ENCODE assay signal across 9 mouse cellular contexts in the genomic region with DNA sequence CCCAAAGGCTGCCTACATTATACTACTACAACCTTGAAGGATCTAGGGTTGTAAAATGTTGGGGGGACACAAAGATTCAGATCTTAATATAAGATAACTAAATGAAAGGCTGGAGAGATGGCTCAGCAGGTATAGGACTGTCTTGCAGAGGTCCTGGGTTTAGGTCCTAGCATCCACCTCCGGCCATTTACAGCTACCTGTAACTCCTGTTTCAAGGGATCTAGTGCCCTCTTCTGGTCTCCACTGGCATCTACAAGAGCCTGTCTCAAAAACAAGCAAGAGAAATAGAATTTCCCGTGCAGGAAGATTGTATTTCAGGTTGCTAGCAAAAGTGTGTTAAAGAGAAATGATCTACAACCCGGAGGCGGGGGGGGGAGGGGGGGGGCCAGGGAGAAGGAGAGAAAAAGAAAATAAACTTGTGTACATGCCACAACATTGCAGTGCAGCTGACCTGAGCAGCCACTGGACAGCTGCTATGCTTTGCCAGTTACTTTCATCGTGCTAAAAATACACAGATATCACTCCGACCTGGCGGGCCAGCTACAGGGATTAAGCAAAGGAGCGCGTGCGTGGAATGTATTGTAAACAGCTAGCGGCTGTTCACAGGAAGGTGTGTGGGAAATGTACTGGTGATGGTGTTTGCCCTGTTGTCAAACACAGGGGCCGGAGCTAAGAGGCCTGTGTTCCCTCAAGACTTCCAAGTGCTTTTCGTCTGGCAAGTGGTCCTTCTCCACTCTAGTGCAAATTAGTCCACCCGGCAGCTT. TPM values are rescaled to one million over a fixed set of nuclear protein-coding genes. Genes with fewer than 3 reads are reported as not detected.
DNase-seq lines count a peak whose midpoint lies in the region; ATAC-seq and TF ChIP-seq lines count a peak whose summit lies in the region.
"Had no signal": no experiment of that assay in that cellular context is flagged by ENCODE, and none has a peak within 500 bp of the region (broad histone marks: within the 10 kb centered on the region; RNA-seq: fewer than 3 reads in every experiment).

No protein-coding gene starts in this region.

- no peak for ATAC-seq in hindbrain, postnatal 0 days
- no peak for ATAC-seq in embryonic facial prominence, embryonic 12.5 days (ENCODE audit: insufficient number of reproducible peaks, insufficient read depth, low FRiP score, low TSS enrichment)
- no peak for ATAC-seq in intestine, embryonic 16.5 days

- 40% methylated on average over 14 of the region's 14 CpGs for whole genome bisulfite sequencing in hindbrain, postnatal 0 days
- WGBS in hindbrain, embryonic 10.5 days: 38% methylated on average over 14 of the region's 14 CpGs
- 24% methylated on average over 14 of the region's 14 CpGs for WGBS in embryonic facial prominence, embryonic 12.5 days
- 18% methylated on average over 14 of the region's 14 CpGs for WGBS in intestine, embryonic 16.5 days
- WGBS in lung, adult 2 months: 21% methylated on average over 14 of the region's 14 CpGs
- WGBS in thymus, adult 2 months: 61% methylated on average over 14 of the region's 14 CpGs

- H3K27ac ChIP-seq in hindbrain, postnatal 0 days: no peak overlapping the region
- H3K27ac ChIP-seq in hindbrain, embryonic 10.5 days: no peak overlapping the region
- peak overlapping the region; percentile 69 for H3K27ac ChIP-seq in embryonic facial prominence, embryonic 12.5 days
- peak overlapping the region; percentile 29 for H3K27ac ChIP-seq in intestine, embryonic 16.5 days (ENCODE audit: low read length)
- no peak overlapping the region for H3K27ac ChIP-seq in thymus, adult 2 months (ENCODE audit: control insufficient read depth, insufficient read depth, low read length)

- peak; percentile 58 for DNase-seq in hindbrain, postnatal 0 days (ENCODE audit: low spot score)
- DNase-seq in hindbrain, embryonic 10.5 days (ENCODE audit: low spot score): no peak
- DNase-seq in MEL-GATA-1-ER (ENCODE audit: extremely low read depth, low read depth): peak; percentile 76
- peak; percentile 46 for DNase-seq in lung, adult 2 months
- DNase-seq in thymus, adult 2 months: peak; percentile 71
- DNase-seq in ovary, postnatal 10 days (ENCODE audit: low spot score): no peak

- no peak overlapping the region for H3K4me2 ChIP-seq in hindbrain, postnatal 0 days (ENCODE audit: low read depth, low read length)
- H3K4me2 ChIP-seq in embryonic facial prominence, embryonic 12.5 days (replicated peaks): peak overlapping the region; percentile 4; the same call in 1 of the 2 replicates
- H3K4me2 ChIP-seq in intestine, embryonic 16.5 days (ENCODE audit: low read depth, low read length): peak overlapping the region; percentile 27; the same call in 1 of the 2 replicates

- TF ChIP-seq POLR2A in lung, adult 2 months (IDR thresholded peaks at IDR 0.05; ENCODE audit: borderline replicate concordance, extremely low read depth, low read depth, low read length): no peak
- no peak for TF ChIP-seq POLR2A in thymus, adult 2 months (IDR thresholded peaks at IDR 0.05; ENCODE audit: control insufficient read depth, extremely low read depth, insufficient read depth, low read length, poor library complexity)

- peak; percentile 65 for TF ChIP-seq CTCF in hindbrain, postnatal 0 days (IDR thresholded peaks at IDR 0.05; ENCODE audit: low read depth)
- peak; percentile 21; the same call in 1 of the 2 replicates for TF ChIP-seq CTCF in lung, adult 2 months (IDR thresholded peaks at IDR 0.05; ENCODE audit: insufficient read depth, low read length)
- no peak for TF ChIP-seq CTCF in thymus, adult 2 months (IDR thresholded peaks at IDR 0.05; ENCODE audit: borderline replicate concordance, control insufficient read depth, extremely low read depth, insufficient read depth, low read length, poor library complexity)

- no peak overlapping the region for H3K9ac ChIP-seq in hindbrain, postnatal 0 days (replicated peaks; ENCODE audit: low read length)
- H3K9ac ChIP-seq in embryonic facial prominence, embryonic 12.5 days: no peak overlapping the region
- peak overlapping the region; percentile 14; the same call in 1 of the 2 replicates for H3K9ac ChIP-seq in intestine, embryonic 16.5 days (ENCODE audit: low read depth, low read length)

- H3K36me3 ChIP-seq in hindbrain, postnatal 0 days (ENCODE audit: insufficient read depth, low read length): no peaks in the 10 kb centered on the region
- no peaks in the 10 kb centered on the region for H3K36me3 ChIP-seq in hindbrain, embryonic 10.5 days
- H3K36me3 ChIP-seq in embryonic facial prominence, embryonic 12.5 days: no peaks in the 10 kb centered on the region
- H3K36me3 ChIP-seq in intestine, embryonic 16.5 days (ENCODE audit: control insufficient read depth, insufficient read depth, low read length): no peaks in the 10 kb centered on the region
- no peaks in the 10 kb centered on the region for H3K36me3 ChIP-seq in thymus, adult 2 months (ENCODE audit: control insufficient read depth, insufficient read depth, low read length)

- H3K4me3 ChIP-seq in hindbrain, postnatal 0 days (ENCODE audit: low read length): no peak overlapping the region
- no peak overlapping the region for H3K4me3 ChIP-seq in hindbrain, embryonic 10.5 days
- H3K4me3 ChIP-seq in embryonic facial prominence, embryonic 12.5 days: no peak overlapping the region
- H3K4me3 ChIP-seq in intestine, embryonic 16.5 days (ENCODE audit: low read length): no peak overlapping the region
- H3K4me3 ChIP-seq in lung, adult 2 months (replicated peaks; ENCODE audit: extremely low read depth, low read depth, low read length): no peak overlapping the region
- no peak overlapping the region for H3K4me3 ChIP-seq in thymus, adult 2 months (ENCODE audit: control insufficient read depth, insufficient read depth, low read length)

- H3K4me1 ChIP-seq in hindbrain, postnatal 0 days (ENCODE audit: insufficient read depth, low read length): no peaks in the 10 kb centered on the region
- peaks cover 12% of the 10 kb centered on the region; the same call in 1 of the 2 replicates for H3K4me1 ChIP-seq in hindbrain, embryonic 10.5 days (replicated peaks)
- peaks cover 13% of the 10 kb centered on the region for H3K4me1 ChIP-seq in embryonic facial prominence, embryonic 12.5 days
- H3K4me1 ChIP-seq in intestine, embryonic 16.5 days (ENCODE audit: control insufficient read depth, insufficient read depth, low read length): peaks cover 8% of the 10 kb centered on the region
- 0 out of 2 replicates have a peak, but pooled peaks cover 2% of the 10 kb centered on the region for H3K4me1 ChIP-seq in lung, adult 2 months (ENCODE audit: control insufficient read depth, insufficient read depth, low read length)
- peaks cover 12% of the 10 kb centered on the region for H3K4me1 ChIP-seq in thymus, adult 2 months (replicated peaks; ENCODE audit: control insufficient read depth, insufficient read depth, low read length)

- no peaks in the 10 kb centered on the region for H3K27me3 ChIP-seq in hindbrain, postnatal 0 days (ENCODE audit: insufficient read depth, low read length)
- H3K27me3 ChIP-seq in hindbrain, embryonic 10.5 days (ENCODE audit: insufficient read depth, poor library complexity, severe bottlenecking): no peaks in the 10 kb centered on the region
- no peaks in the 10 kb centered on the region for H3K27me3 ChIP-seq in embryonic facial prominence, embryonic 12.5 days
- H3K27me3 ChIP-seq in intestine, embryonic 16.5 days (replicated peaks; ENCODE audit: control insufficient read depth, insufficient read depth, low read length): no peaks in the 10 kb centered on the region
- no peaks in the 10 kb centered on the region for H3K27me3 ChIP-seq in thymus, adult 2 months (ENCODE audit: control insufficient read depth, insufficient read depth, low read length)

- no peaks in the 10 kb centered on the region for H3K9me3 ChIP-seq in hindbrain, postnatal 0 days (ENCODE audit: low read length)
- no peaks in the 10 kb centered on the region for H3K9me3 ChIP-seq in hindbrain, embryonic 10.5 days
- no peaks in the 10 kb centered on the region for H3K9me3 ChIP-seq in embryonic facial prominence, embryonic 12.5 days
- H3K9me3 ChIP-seq in intestine, embryonic 16.5 days (ENCODE audit: control insufficient read depth, low read length): no peaks in the 10 kb centered on the region

RNA-seq across cellular contexts. Expression of gene Tmem120b, which starts 8.3 kb away (rescaled TPM):
- total RNA-seq in hindbrain, postnatal 0 days (2014; rRNA removed): 15.3 and 29.3 TPM in 2 replicates
- 17.7 and 19.6 TPM in 2 replicates for polyA plus RNA-seq in hindbrain, postnatal 0 days (2015; fragmentation: Nextera tagmentation; extraction: Ambion mirVana)
- 12.9 and 13.4 TPM in 2 replicates for polyA plus RNA-seq in hindbrain, embryonic 10.5 days (2016; fragmentation: Nextera tagmentation; extraction: Ambion mirVana)
- 14.8 and 16.6 TPM in 2 replicates for polyA plus RNA-seq in embryonic facial prominence, embryonic 12.5 days (2016; fragmentation: Nextera tagmentation; extraction: Ambion mirVana)
- 10.4 and 10.9 TPM in 2 replicates for polyA plus RNA-seq in intestine, embryonic 16.5 days (2015; fragmentation: Nextera tagmentation; extraction: Ambion mirVana)
- polyA plus RNA-seq in lung, adult 2 months (2012; rRNA removed): 10.4 and 12.1 TPM in 2 replicates
- polyA plus RNA-seq in thymus, adult 2 months (2012; rRNA removed): 43.6 and 45.7 TPM in 2 replicates

RNA-seq across cellular contexts. Expression of gene Morn3, which starts 13.1 kb away (rescaled TPM):
- not detected in 2 replicates for total RNA-seq in hindbrain, postnatal 0 days (2014; rRNA removed)
- polyA plus RNA-seq in hindbrain, postnatal 0 days (2015; fragmentation: Nextera tagmentation; extraction: Ambion mirVana): 0.64 and 0.87 TPM in 2 replicates
- polyA plus RNA-seq in hindbrain, embryonic 10.5 days (2016; fragmentation: Nextera tagmentation; extraction: Ambion mirVana): 0.50 and 2.4 TPM in 2 replicates
- polyA plus RNA-seq in embryonic facial prominence, embryonic 12.5 days (2016; fragmentation: Nextera tagmentation; extraction: Ambion mirVana): not detected in 2 replicates
- polyA plus RNA-seq in intestine, embryonic 16.5 days (2015; fragmentation: Nextera tagmentation; extraction: Ambion mirVana): 0.57 TPM in 1 of 2 replicates, not detected in the other
- polyA plus RNA-seq in lung, adult 2 months (2012; rRNA removed): 0.77 and 2.9 TPM in 2 replicates
- 0.15 TPM in 1 of 2 replicates, not detected in the other for polyA plus RNA-seq in thymus, adult 2 months (2012; rRNA removed)
- polyA plus RNA-seq: frontal cortex, adult 2 months had no signal

RNA-seq across cellular contexts. Expression of gene Orai1, which starts 45.1 kb away (rescaled TPM):
- 20.9 and 27.2 TPM in 2 replicates for total RNA-seq in hindbrain, postnatal 0 days (2014; rRNA removed)
- polyA plus RNA-seq in hindbrain, postnatal 0 days (2015; fragmentation: Nextera tagmentation; extraction: Ambion mirVana): 16.8 and 18.3 TPM in 2 replicates
- 10.2 and 11.3 TPM in 2 replicates for polyA plus RNA-seq in hindbrain, embryonic 10.5 days (2016; fragmentation: Nextera tagmentation; extraction: Ambion mirVana)
- 12.3 and 14.8 TPM in 2 replicates for polyA plus RNA-seq in embryonic facial prominence, embryonic 12.5 days (2016; fragmentation: Nextera tagmentation; extraction: Ambion mirVana)
- polyA plus RNA-seq in intestine, embryonic 16.5 days (2015; fragmentation: Nextera tagmentation; extraction: Ambion mirVana): 20.1 and 21.9 TPM in 2 replicates
- 113 and 137 TPM in 2 replicates for polyA plus RNA-seq in lung, adult 2 months (2012; rRNA removed)
- 76.9 and 87.4 TPM in 2 replicates for polyA plus RNA-seq in thymus, adult 2 months (2012; rRNA removed)

Comparison
In these comparisons a context has a peak if more than half of its experiments do, and no peak if none do; other contexts are left out.
1. DNase-seq: peak in hindbrain, postnatal 0 days (single experiment), MEL-GATA-1-ER (single experiment), lung, adult 2 months (single experiment) and thymus, adult 2 months (single experiment); none in hindbrain, embryonic 10.5 days (single experiment) and ovary, postnatal 10 days (single experiment).
2. H3K27ac ChIP-seq: peak in embryonic facial prominence, embryonic 12.5 days (single experiment) and intestine, embryonic 16.5 days (single experiment); none in hindbrain, postnatal 0 days (single experiment), hindbrain, embryonic 10.5 days (single experiment) and thymus, adult 2 months (single experiment).